Mouse (Mus musculus) MEL (cell line): ENCODE data around the gene Gm17606. TPM values are rescaled to one million over a fixed set of nuclear protein-coding genes. Genes with fewer than 3 reads are reported as not detected.

Experiments
- DNase-seq: peaks from one replicate; pipeline ENCODE4 v3.0.0; 2011; ENCODE audit warnings: low read depth, low spot score
- H3K27ac ChIP-seq: 2 replicates; pipeline ENCODE4 v1.5.1; 2012; ENCODE audit warnings: low read depth, mild to moderate bottlenecking, control low read depth, low read length, moderate library complexity; ENCODE audit not compliant: control insufficient read depth
- H3K27me3 ChIP-seq, 2 experiments: fragments of 150-350 bp in 1 of 2; sonication (generic) in 1 of 2; 2 replicates each; pipeline ENCODE4 v1.6.1; 2012; ENCODE audit warnings: low read length in 2 of 2, mild to moderate bottlenecking in 2 of 2, improper control_type of control experiment in 1 of 2, moderate library complexity in 1 of 2; ENCODE audit not compliant: insufficient read depth in 2 of 2, control insufficient read depth in 1 of 2
- H3K36me3 ChIP-seq, 2 experiments: 2 replicates each; pipeline ENCODE4 v1.6.1; 2012 to 2014; ENCODE audit warnings: low read length in 2 of 2, improper control_type of control experiment in 1 of 2, inconsistent platforms in 1 of 2, mild to moderate bottlenecking in 1 of 2; ENCODE audit not compliant: insufficient read depth in 2 of 2, control insufficient read depth in 1 of 2
- H3K4me1 ChIP-seq, 2 experiments: fragments of 150-350 bp in 1 of 2; sonication (generic) in 1 of 2; 2 replicates each; pipeline ENCODE4 v1.6.1; 2012; ENCODE audit warnings: low read length in 2 of 2, improper control_type of control experiment in 1 of 2, mild to moderate bottlenecking in 1 of 2; ENCODE audit not compliant: insufficient read depth in 2 of 2, control insufficient read depth in 1 of 2
- H3K4me3 ChIP-seq, 2 experiments: fragments of 150-350 bp in 1 of 2; sonication (generic) in 1 of 2; 2 replicates each; pipeline ENCODE4 v1.5.1; 2012; ENCODE audit warnings: low read depth in 2 of 2, low read length in 2 of 2, mild to moderate bottlenecking in 2 of 2, moderate library complexity in 2 of 2, control low read depth in 1 of 2, improper control_type of control experiment in 1 of 2; ENCODE audit not compliant: control insufficient read depth in 1 of 2, insufficient read depth in 1 of 2
- H3K79me2 ChIP-seq: 2 replicates; pipeline ENCODE4 v1.6.1; 2012; ENCODE audit warnings: mild to moderate bottlenecking, low read length, moderate library complexity; ENCODE audit not compliant: control insufficient read depth, poor library complexity, insufficient read depth
- H3K9ac ChIP-seq: 2 replicates; pipeline ENCODE4 v1.6.1; 2012; ENCODE audit warnings: low read depth, mild to moderate bottlenecking, control low read depth, low read length, moderate library complexity; ENCODE audit not compliant: control insufficient read depth, poor library complexity, severe bottlenecking
- H3K9me3 ChIP-seq: fragments of 150-350 bp; sonication (generic); replicated peaks from 2 replicates; pipeline ENCODE4 v1.6.1; 2012; ENCODE audit warnings: mild to moderate bottlenecking, low read length, improper control_type of control experiment, moderate library complexity; ENCODE audit not compliant: insufficient read depth
- BHLHE40 ChIP-seq: IDR thresholded peaks from 2 replicates; pipeline ENCODE4 v1.6.1; 2012; ENCODE audit warnings: low read depth, mild to moderate bottlenecking, inconsistent platforms, low read length, improper control_type of control experiment, borderline replicate concordance
- CHD1 ChIP-seq: IDR thresholded peaks from 2 replicates; pipeline ENCODE4 v1.6.1; 2012; ENCODE audit warnings: low read depth, mild to moderate bottlenecking, inconsistent platforms, low read length, improper control_type of control experiment
- E2F4 ChIP-seq: IDR thresholded peaks from 2 replicates; pipeline ENCODE4 v1.6.1; 2011; ENCODE audit warnings: low read depth, low read length, improper control_type of control experiment, borderline replicate concordance
- ELF1 ChIP-seq: IDR thresholded peaks from 2 replicates; pipeline ENCODE4 v1.6.1; 2014; ENCODE audit warnings: low read depth, mild to moderate bottlenecking, inconsistent platforms, low read length, improper control_type of control experiment, moderate library complexity
- GABPA ChIP-seq: IDR thresholded peaks from 2 replicates; pipeline ENCODE4 v1.6.1; 2012; ENCODE audit warnings: low read depth, mild to moderate bottlenecking, inconsistent platforms, low read length, improper control_type of control experiment, moderate library complexity
- GATA1 ChIP-seq: IDR thresholded peaks from 2 replicates; pipeline ENCODE4 v1.6.1; 2011; ENCODE audit warnings: low read depth, low read length, improper control_type of control experiment
- HCFC1 ChIP-seq: IDR thresholded peaks from 2 replicates; pipeline ENCODE4 v1.6.1; 2012; ENCODE audit warnings: low read depth, mild to moderate bottlenecking, inconsistent platforms, low read length, improper control_type of control experiment, moderate library complexity
- MAFK ChIP-seq: IDR thresholded peaks from 2 replicates; pipeline ENCODE4 v1.6.1; 2011; ENCODE audit warnings: low read depth, mild to moderate bottlenecking, low read length, improper control_type of control experiment, borderline replicate concordance
- MAX ChIP-seq: IDR thresholded peaks from 2 replicates; pipeline ENCODE4 v1.6.1; 2011; ENCODE audit warnings: low read length, improper control_type of control experiment
- MAZ ChIP-seq: IDR thresholded peaks from 2 replicates; pipeline ENCODE4 v1.6.1; 2012; ENCODE audit warnings: low read depth, mild to moderate bottlenecking, inconsistent platforms, low read length, improper control_type of control experiment
- MXI1 ChIP-seq: IDR thresholded peaks from 2 replicates; pipeline ENCODE4 v1.6.1; 2011; ENCODE audit warnings: mild to moderate bottlenecking, low read depth, low read length, improper control_type of control experiment
- MYB ChIP-seq: IDR thresholded peaks from 2 replicates; pipeline ENCODE4 v1.6.1; 2011; ENCODE audit warnings: mild to moderate bottlenecking, low read depth, low read length, improper control_type of control experiment
- MYC ChIP-seq: IDR thresholded peaks from 2 replicates; pipeline ENCODE4 v1.6.1; 2011; ENCODE audit warnings: low read depth, mild to moderate bottlenecking, low read length, improper control_type of control experiment, moderate library complexity
- NRF1 ChIP-seq: IDR thresholded peaks from 2 replicates; pipeline ENCODE4 v1.6.1; 2014; ENCODE audit warnings: low read depth, mild to moderate bottlenecking, inconsistent platforms, low read length, improper control_type of control experiment, moderate library complexity; ENCODE audit not compliant: poor library complexity, insufficient read depth, severe bottlenecking
- POLR2A ChIP-seq, 2 experiments: IDR thresholded peaks; 2 replicates each; pipeline ENCODE4 v1.6.1; 2011 to 2012; ENCODE audit warnings: low read length in 2 of 2, mild to moderate bottlenecking in 2 of 2, control low read depth in 1 of 2, improper control_type of control experiment in 1 of 2, low read depth in 1 of 2, moderate library complexity in 1 of 2; ENCODE audit not compliant: control insufficient read depth in 1 of 2, insufficient read depth in 1 of 2, poor library complexity in 1 of 2
- POLR2AphosphoS2 ChIP-seq: IDR thresholded peaks from 2 replicates; pipeline ENCODE4 v1.6.1; 2011; ENCODE audit warnings: low read length, improper control_type of control experiment
- RAD21 ChIP-seq: IDR thresholded peaks from 2 replicates; pipeline ENCODE4 v1.6.1; 2011; ENCODE audit warnings: mild to moderate bottlenecking, low read depth, low read length, improper control_type of control experiment
- TAL1 ChIP-seq: IDR thresholded peaks from 2 replicates; pipeline ENCODE4 v1.6.1; 2012; ENCODE audit warnings: mild to moderate bottlenecking, inconsistent platforms, low read length, moderate library complexity, mixed read lengths
- TBP ChIP-seq: IDR thresholded peaks from 2 replicates; pipeline ENCODE4 v1.8.0; 2011; ENCODE audit warnings: low read depth, low read length, improper control_type of control experiment
- TCF12 ChIP-seq: IDR thresholded peaks from 2 replicates; pipeline ENCODE4 v1.6.1; 2014; ENCODE audit warnings: low read depth, mild to moderate bottlenecking, inconsistent platforms, low read length, improper control_type of control experiment, moderate library complexity
- UBTF ChIP-seq: IDR thresholded peaks from 2 replicates; pipeline ENCODE4 v1.6.1; 2012; ENCODE audit warnings: low read depth, mild to moderate bottlenecking, inconsistent platforms, low read length, improper control_type of control experiment, moderate library complexity, borderline replicate concordance; ENCODE audit not compliant: insufficient read depth
- ZC3H11A ChIP-seq: IDR thresholded peaks from 2 replicates; pipeline ENCODE4 v1.6.1; 2012; ENCODE audit warnings: low read depth, mild to moderate bottlenecking, inconsistent platforms, low read length, improper control_type of control experiment
- ZKSCAN1 ChIP-seq: IDR thresholded peaks from 2 replicates; pipeline ENCODE4 v1.6.1; 2012; ENCODE audit warnings: low read depth, mild to moderate bottlenecking, inconsistent platforms, low read length, improper control_type of control experiment, moderate library complexity
- ZNF384 ChIP-seq: IDR thresholded peaks from 2 replicates; pipeline ENCODE4 v1.6.1; 2012; ENCODE audit warnings: low read depth, mild to moderate bottlenecking, inconsistent platforms, low read length, improper control_type of control experiment
- polyA plus RNA-seq, 2 experiments: library from polyadenylated mRNA; stranded (reverse) in 1 of 2; unstranded in 1 of 2; fragments of >175 nt in 1 of 2; fragments of >200 nt in 1 of 2; gene quantifications; 2 replicates each; pipeline versions ENCODE4 v1.2.1 to v1.2.4; 2012; ENCODE audit warnings: low replicate concordance in 2 of 2, low read depth in 1 of 2; ENCODE audit not compliant: insufficient read length in 2 of 2, insufficient read depth in 1 of 2, missing spikeins in 1 of 2
- total RNA-seq: library from RNA; depleted of rRNA; stranded (reverse); fragments of 300-350 nt; gene quantifications from 2 replicates; pipeline ENCODE4 v1.2.3, GENCODE M21; 2012

Gene Gm17606
- total and polyA plus RNA-seq, 3 experiments, result 0.99 TPM; not detected in 2

- Histone ChIP-seq H3K79me2 (peaks cover 3% of the 10 kb centered on the region; the same call in 1 of the 2 replicates), H3K4me1 (peaks cover 7 to 25% of the 10 kb centered on the region in 2 experiments), H3K9ac (no peak overlapping the region; the same call in none of the 2 replicates), H3K36me3 (peaks cover 0 to 27% of the 10 kb centered on the region in 2 experiments; a peak in 2 of 4 replicates), H3K27me3 (no peaks in the 10 kb centered on the region), H3K9me3 (no peaks in the 10 kb centered on the region), H3K27ac (peak overlapping the region; percentile 90; the same call in 1 of the 2 replicates), H3K4me3 (no peak overlapping the region)
- peak; percentile 44 for DNase-seq
- peak; percentile 93 for TF ChIP-seq ZNF384
- TF ChIP-seq BHLHE40, result no peak
- 0 out of 2 replicates have a peak, but pooled peaks have one; percentile 43 for TF ChIP-seq CHD1
These were observed 39.2 kb upstream of the Gm17606 start for GRCm38 (mm10) chr14:54601601-54602000.

- H3K27ac ChIP-seq, result peak overlapping the region; percentile 90
- TF ChIP-seq TBP (no peak), ZNF384 (peak; percentile 68), NRF1 (no peak), MAFK (no peak), ELF1 (no peak)
- peaks cover 7 to 25% of the 10 kb centered on the region in 2 experiments for H3K4me1 ChIP-seq
- no peaks in the 10 kb centered on the region for H3K9me3 ChIP-seq
- DNase-seq, result no peak
- no peaks in the 10 kb centered on the region for H3K27me3 ChIP-seq
- H3K79me2 ChIP-seq, result peaks cover 3% of the 10 kb centered on the region; the same call in 1 of the 2 replicates
- H3K4me3 ChIP-seq, result peak overlapping the region; percentile 62 to 83
- peaks cover 0 to 27% of the 10 kb centered on the region in 2 experiments; a peak in 2 of 4 replicates for H3K36me3 ChIP-seq
- peak overlapping the region; percentile 93 for H3K9ac ChIP-seq
These were observed 38.1 kb upstream of the Gm17606 start for GRCm38 (mm10) chr14:54602613-54603012.

GRCm38 (mm10) chr14:54603038-54603654 lies 37.6 kb upstream of the Gm17606 start:
- DNase-seq, result peak; percentile 98
- H3K4me3 ChIP-seq, result peak overlapping the region; percentile 62 to 83
- H3K36me3 ChIP-seq, result peaks cover 0 to 27% of the 10 kb centered on the region in 2 experiments; a peak in 2 of 4 replicates
- peak overlapping the region; percentile 90 for H3K27ac ChIP-seq
- H3K4me1 ChIP-seq, result peaks cover 7 to 25% of the 10 kb centered on the region in 2 experiments
- H3K27me3 ChIP-seq, result no peaks in the 10 kb centered on the region
- H3K9me3 ChIP-seq, result no peaks in the 10 kb centered on the region
- H3K79me2 ChIP-seq, result peaks cover 3% of the 10 kb centered on the region; the same call in 1 of the 2 replicates
- peak overlapping the region; percentile 93 for H3K9ac ChIP-seq
- TF ChIP-seq MXI1 (peak; percentile 82), ELF1 (no peak; the same call in 1 of the 2 replicates), RAD21 (no peak), ZC3H11A (no peak), MYB (no peak), HCFC1 (peak; percentile 74), MYC (no peak; the same call in 1 of the 2 replicates), MAX (no peak; the same call in 1 of the 2 replicates), TCF12 (peak; percentile 57; the same call in 1 of the 2 replicates), ZNF384 (no peak), ZKSCAN1 (no peak), E2F4 (no peak), TBP (peak; percentile 73), CHD1 (no peak), TAL1 (peak; percentile 66), POLR2A (IDR thresholded peaks at IDR 0.05; ENCODE audit: control insufficient read depth in 1 of 2, insufficient read depth in 1 of 2, low read depth in 1 of 2, low read length in 2 of 2, poor library complexity in 1 of 2) (peak; percentile 81 to 82), GATA1 (peak; percentile 60), MAZ (peak; percentile 56; the same call in 1 of the 2 replicates), UBTF (no peak), GABPA (no peak), POLR2AphosphoS2 (peak; percentile 82)
